Mouse (Mus musculus) lung, embryonic 16.5 days (tissue): Measurements from ENCODE around the gene Fnip2. TPM values are rescaled to one million over a fixed set of nuclear protein-coding genes. Genes with fewer than 3 reads are reported as not detected.

Experiments used
- ATAC-seq: fragments of 200-750 bp; cut with Nextera tagmentation; 2 replicates; pipeline ENCODE4 v1.8.0; 2017; ENCODE audit warnings: low read depth, mild to moderate bottlenecking, moderate library complexity
- H3K27ac ChIP-seq: fragments of 300-500 bp; sonication (generic); 2 replicates; pipeline ENCODE4 v1.5.1; 2014; ENCODE audit warnings: mild to moderate bottlenecking, control low read depth, low read length
- H3K27me3 ChIP-seq: fragments of 300-500 bp; sonication (generic); 2 replicates; pipeline ENCODE4 v1.6.1; 2014; ENCODE audit warnings: low read depth, low read length, mixed read lengths; ENCODE audit not compliant: control insufficient read depth, insufficient read depth
- H3K36me3 ChIP-seq: fragments of 300-500 bp; sonication (generic); 2 replicates; pipeline ENCODE4 v1.6.1; 2014; ENCODE audit warnings: low read length; ENCODE audit not compliant: control insufficient read depth, insufficient read depth
- H3K4me1 ChIP-seq: fragments of 300-500 bp; sonication (generic); replicated peaks from 2 replicates; pipeline ENCODE4 v1.6.1; 2014; ENCODE audit warnings: low read length, mixed read lengths; ENCODE audit not compliant: control insufficient read depth, insufficient read depth
- H3K4me2 ChIP-seq: fragments of 300-500 bp; sonication (generic); 2 replicates; pipeline ENCODE4 v1.6.1; 2014; ENCODE audit warnings: low read depth, low read length, control low read depth
- H3K4me3 ChIP-seq: fragments of 300-500 bp; sonication (generic); 2 replicates; pipeline ENCODE4 v1.5.1; 2014; ENCODE audit warnings: mild to moderate bottlenecking, low read length, control low read depth
- H3K9ac ChIP-seq: fragments of 300-500 bp; sonication (generic); 2 replicates; pipeline ENCODE4 v1.6.1; 2014; ENCODE audit warnings: low read length, control low read depth
- H3K9me3 ChIP-seq: fragments of 300-500 bp; sonication (generic); 2 replicates; pipeline ENCODE4 v1.6.1; 2016; ENCODE audit warnings: low read length; ENCODE audit not compliant: control insufficient read depth
- WGBS: fragments of 180-500 bp; shearing (Covaris S2); extraction: QIAGEN DNeasy Blood & Tissue Kit; methylation state at CpG from one replicate; pipeline ENCODE4 v1.1.7; 2014; 5-methylcytosine and 5-hydroxymethylcytosine counted together
- polyA plus RNA-seq: library from polyadenylated mRNA; unstranded; fragments of >200 nt; fragmentation: Nextera tagmentation; extraction: Ambion mirVana; gene quantifications from 2 replicates; pipeline ENCODE4 v1.2.1, GENCODE M21; 2015

Gene Fnip2
- polyA plus RNA-seq, 1 experiment from 2014 or later, result 3.2 TPM

DNA sequence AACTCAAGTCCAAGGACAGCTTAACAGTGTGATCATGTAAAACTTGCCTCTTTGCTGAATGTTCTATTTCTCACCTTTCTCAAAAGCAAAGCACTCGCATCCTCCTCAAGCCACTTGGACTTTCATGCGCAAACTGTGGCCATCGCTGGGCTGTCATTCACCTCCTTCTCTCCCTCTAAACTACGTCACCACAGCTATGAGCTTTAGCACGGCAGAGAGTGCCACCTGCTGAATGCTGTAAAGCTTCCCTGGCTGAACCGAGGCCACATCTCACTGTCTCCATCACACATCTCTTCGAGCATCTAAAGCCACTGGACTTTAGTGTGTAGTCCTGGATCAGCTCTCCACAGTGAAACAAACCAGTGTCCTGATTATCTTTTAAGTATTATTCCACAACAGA, 72.4 kb downstream of the Fnip2 start:
- no peak for ATAC-seq
- Histone ChIP-seq H3K9me3 (no peaks in the 10 kb centered on the region), H3K36me3 (peaks cover 7% of the 10 kb centered on the region), H3K27ac (no peak overlapping the region), H3K9ac (no peak overlapping the region), H3K4me1 (0 out of 2 replicates have a peak, but pooled peaks cover 3% of the 10 kb centered on the region), H3K4me2 (no peak overlapping the region), H3K4me3 (no peak overlapping the region), H3K27me3 (no peaks in the 10 kb centered on the region)
- 80% methylated on average over 7 of the region's 7 CpGs for WGBS

DNA sequence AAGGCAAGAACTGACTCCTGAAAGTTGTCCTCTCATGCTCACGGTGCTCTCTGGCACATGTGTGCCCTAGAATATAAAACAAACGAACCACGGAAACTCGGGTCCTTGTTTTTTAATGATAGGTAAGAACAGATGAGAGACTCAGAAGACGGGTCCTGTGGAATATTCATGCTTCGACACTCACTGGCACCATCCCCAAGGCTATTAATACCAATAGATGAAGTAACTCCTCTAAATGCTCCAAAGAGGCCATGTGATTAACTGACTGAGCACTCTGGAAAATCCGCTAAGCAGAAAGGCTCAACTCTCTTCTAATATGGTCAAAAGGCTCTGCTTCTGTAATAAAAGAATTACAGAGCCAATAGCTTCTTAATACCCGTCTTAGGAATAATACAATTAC, 73.6 kb downstream of the Fnip2 start:
- no peak overlapping the region for H3K4me2 ChIP-seq
- H3K9ac ChIP-seq, result no peak overlapping the region
- no peak overlapping the region for H3K4me3 ChIP-seq
- H3K9me3 ChIP-seq, result no peaks in the 10 kb centered on the region
- H3K4me1 ChIP-seq, result 0 out of 2 replicates have a peak, but pooled peaks cover 3% of the 10 kb centered on the region
- 83% methylated on average over 8 of the region's 8 CpGs for WGBS
- ATAC-seq, result no peak
- no peak overlapping the region for H3K27ac ChIP-seq
- no peaks in the 10 kb centered on the region for H3K27me3 ChIP-seq
- peaks cover 7% of the 10 kb centered on the region for H3K36me3 ChIP-seq

DNA sequence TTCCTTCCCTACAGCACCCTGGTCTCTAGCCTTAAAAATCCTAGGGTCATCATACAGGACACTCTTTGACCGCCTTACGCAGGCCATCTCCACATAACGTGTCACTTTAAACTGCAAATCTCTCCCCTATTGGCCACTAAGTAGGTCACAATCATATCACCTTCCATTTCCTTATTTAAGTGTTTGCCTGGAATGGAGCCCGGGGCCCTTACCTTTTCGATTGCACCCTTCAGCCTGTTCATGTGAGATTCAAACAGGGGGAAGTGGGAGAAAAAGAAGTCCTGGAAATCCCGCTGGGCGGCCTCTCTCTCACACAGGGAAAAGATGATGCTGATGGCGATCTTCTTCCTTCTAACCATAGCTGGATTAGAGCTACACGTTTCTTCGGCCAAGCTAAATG, 74.5 kb downstream of the Fnip2 start:
- Histone ChIP-seq H3K9ac (no peak overlapping the region), H3K4me2 (no peak overlapping the region), H3K9me3 (no peaks in the 10 kb centered on the region), H3K36me3 (peaks cover 11% of the 10 kb centered on the region), H3K4me1 (0 out of 2 replicates have a peak, but pooled peaks cover 3% of the 10 kb centered on the region), H3K27me3 (no peaks in the 10 kb centered on the region), H3K4me3 (no peak overlapping the region), H3K27ac (0 out of 2 replicates have a peak overlapping the region, but pooled peaks have one; percentile 27)
- WGBS, result 73% methylated on average over 10 of the region's 10 CpGs
- peak; percentile 57; the same call in 1 of the 2 replicates for ATAC-seq

DNA sequence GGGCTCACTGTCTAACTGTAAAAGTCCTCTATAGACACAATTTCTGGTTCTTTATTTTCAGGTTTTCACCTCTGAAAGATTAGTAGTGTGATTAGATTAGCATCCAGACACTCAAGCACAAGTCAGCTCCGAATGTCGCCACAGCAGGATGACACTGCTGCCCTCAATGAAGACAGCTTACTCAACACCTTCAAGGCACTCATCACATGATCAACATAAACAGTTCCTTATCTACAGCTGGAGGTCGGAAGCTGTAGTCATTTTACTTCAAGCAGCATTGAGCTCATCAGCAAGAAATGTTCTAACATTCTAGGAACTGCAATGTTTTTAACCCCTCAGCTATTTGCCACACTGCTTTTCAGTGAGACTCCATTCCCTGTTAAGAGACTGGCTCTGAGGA, 76.0 kb downstream of the Fnip2 start:
- Histone ChIP-seq H3K9me3 (no peaks in the 10 kb centered on the region), H3K36me3 (peaks cover 15% of the 10 kb centered on the region), H3K4me2 (no peak overlapping the region), H3K4me3 (no peak overlapping the region), H3K9ac (no peak overlapping the region), H3K27me3 (no peaks in the 10 kb centered on the region), H3K27ac (no peak overlapping the region), H3K4me1 (0 out of 2 replicates have a peak, but pooled peaks cover 3% of the 10 kb centered on the region)
- no peak for ATAC-seq
- WGBS, result 42% methylated on average over 3 of the region's 3 CpGs

DNA sequence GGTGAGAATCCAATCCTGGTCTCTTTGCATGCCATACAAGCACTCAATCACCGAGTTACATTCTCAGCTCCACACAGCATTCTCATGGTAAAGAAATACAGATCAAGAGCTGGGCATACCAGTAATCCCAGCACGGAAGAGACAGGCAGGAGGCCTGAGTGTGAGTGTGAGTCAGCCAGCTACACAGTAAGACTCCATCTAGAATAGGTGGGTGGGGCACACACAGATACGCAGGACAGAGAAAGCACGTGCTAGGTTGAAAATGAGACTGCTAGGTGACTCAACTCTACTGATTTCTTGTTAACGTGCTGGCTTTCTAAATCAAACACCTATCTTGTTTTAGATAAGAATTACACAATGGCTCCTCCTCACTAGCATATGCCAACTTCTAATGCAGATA, 77.5 kb downstream of the Fnip2 start:
- ATAC-seq, result no peak
- Histone ChIP-seq H3K4me3 (no peak overlapping the region), H3K27ac (no peak overlapping the region), H3K4me2 (no peak overlapping the region), H3K9ac (no peak overlapping the region), H3K36me3 (peaks cover 19% of the 10 kb centered on the region), H3K9me3 (no peaks in the 10 kb centered on the region), H3K4me1 (0 out of 2 replicates have a peak, but pooled peaks cover 3% of the 10 kb centered on the region), H3K27me3 (no peaks in the 10 kb centered on the region)
- WGBS, result 84% methylated on average over 5 of the region's 5 CpGs

DNA sequence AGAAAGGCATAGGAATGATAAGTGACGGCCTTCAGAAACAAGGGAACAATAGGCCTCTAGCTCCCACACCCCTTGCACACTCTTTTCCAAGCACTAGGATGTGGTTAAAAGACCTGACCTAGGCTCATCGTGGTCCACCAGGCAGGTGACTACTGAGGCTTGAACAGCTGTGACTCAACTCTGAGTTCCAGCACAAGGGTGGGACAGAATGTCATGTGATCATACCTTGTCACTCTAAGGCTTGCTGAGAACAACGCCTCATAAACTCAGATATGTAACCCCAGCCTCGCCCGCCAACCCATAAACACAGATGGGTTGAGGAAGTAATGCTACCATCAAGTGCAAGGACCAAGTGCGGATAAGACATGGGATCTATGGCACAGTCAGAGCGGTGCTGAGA, 79.6 kb downstream of the Fnip2 start:
- Histone ChIP-seq H3K4me3 (no peak overlapping the region), H3K4me1 (0 out of 2 replicates have a peak, but pooled peaks cover 3% of the 10 kb centered on the region), H3K27me3 (no peaks in the 10 kb centered on the region), H3K27ac (no peak overlapping the region), H3K9ac (no peak overlapping the region), H3K36me3 (peaks cover 27% of the 10 kb centered on the region), H3K4me2 (no peak overlapping the region), H3K9me3 (no peaks in the 10 kb centered on the region)
- WGBS, result 92% methylated on average over 7 of the region's 7 CpGs
- no peak for ATAC-seq

DNA sequence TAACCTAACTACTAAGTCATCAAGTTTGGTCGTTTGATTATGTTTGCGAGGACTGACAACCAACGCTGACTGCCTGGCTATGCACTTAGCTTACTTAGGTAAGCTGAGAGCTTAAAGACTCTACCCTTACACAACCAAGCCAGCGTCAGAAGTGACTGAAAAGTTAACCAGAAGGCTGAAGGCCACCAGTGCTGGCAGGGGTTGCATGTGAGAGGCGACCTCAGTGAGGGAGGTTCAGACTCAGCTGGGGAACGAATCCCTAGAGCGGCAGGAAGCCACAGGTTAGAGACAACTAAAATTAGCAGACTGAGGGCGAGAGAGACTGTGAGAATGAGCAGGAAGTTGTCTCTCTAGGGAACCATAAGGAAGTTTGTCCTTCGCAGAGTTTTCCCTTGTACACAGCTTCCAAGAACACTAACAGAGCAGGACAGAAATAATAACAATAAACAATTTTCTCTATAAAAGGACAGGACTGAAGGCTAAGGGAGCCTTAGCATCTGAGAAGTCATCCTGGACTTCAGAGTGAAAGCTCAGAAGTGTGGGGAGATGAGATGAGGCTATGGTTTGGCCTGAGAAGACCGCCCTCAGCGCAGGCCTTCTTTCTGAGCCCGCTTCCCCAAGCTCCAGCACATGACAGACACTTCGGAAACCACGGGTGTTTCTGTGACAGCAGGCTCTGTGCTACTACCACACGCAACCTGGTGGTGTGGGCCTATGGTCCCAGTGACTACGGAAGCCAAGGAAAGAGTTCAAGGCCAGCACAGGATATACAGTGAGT, 83.1 kb downstream of the Fnip2 start:
- H3K27me3 ChIP-seq, result no peaks in the 10 kb centered on the region
- no peak overlapping the region for H3K4me3 ChIP-seq
- H3K36me3 ChIP-seq, result peaks cover 27% of the 10 kb centered on the region
- no peak overlapping the region for H3K9ac ChIP-seq
- no peak overlapping the region for H3K27ac ChIP-seq
- no peaks in the 10 kb centered on the region for H3K4me1 ChIP-seq
- peak; percentile 34; the same call in 1 of the 2 replicates for ATAC-seq
- whole genome bisulfite sequencing, result 77% methylated on average over 16 of the region's 16 CpGs
- H3K4me2 ChIP-seq, result no peak overlapping the region
- no peaks in the 10 kb centered on the region for H3K9me3 ChIP-seq

DNA sequence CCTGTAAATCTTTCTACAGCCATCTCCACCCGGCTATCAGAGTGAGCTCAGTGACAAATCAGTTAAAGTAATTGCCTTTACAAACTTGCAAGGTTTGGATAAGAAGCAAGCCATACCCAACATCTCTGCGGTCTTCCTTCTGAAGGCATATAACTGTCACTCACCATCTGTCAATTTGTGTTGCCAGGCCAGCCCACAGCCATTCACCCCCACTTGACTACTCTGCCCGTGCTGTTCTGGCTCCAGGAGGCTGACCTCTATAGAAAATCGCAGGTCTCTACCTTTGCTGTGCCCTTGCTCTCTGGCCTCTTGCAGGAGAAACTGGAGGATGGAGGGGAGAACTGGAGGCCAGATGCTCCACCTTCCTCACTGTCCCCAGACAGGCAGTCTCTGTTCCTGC, 88.7 kb downstream of the Fnip2 start:
- no peak overlapping the region for H3K4me2 ChIP-seq
- H3K9ac ChIP-seq, result no peak overlapping the region
- H3K27me3 ChIP-seq, result no peaks in the 10 kb centered on the region
- no peak for ATAC-seq
- H3K9me3 ChIP-seq, result no peaks in the 10 kb centered on the region
- no peak overlapping the region for H3K27ac ChIP-seq
- H3K4me3 ChIP-seq, result no peak overlapping the region
- whole genome bisulfite sequencing, result 86% methylated on average over 4 of the region's 4 CpGs
- H3K4me1 ChIP-seq, result no peaks in the 10 kb centered on the region
- H3K36me3 ChIP-seq, result peaks cover 19% of the 10 kb centered on the region

DNA sequence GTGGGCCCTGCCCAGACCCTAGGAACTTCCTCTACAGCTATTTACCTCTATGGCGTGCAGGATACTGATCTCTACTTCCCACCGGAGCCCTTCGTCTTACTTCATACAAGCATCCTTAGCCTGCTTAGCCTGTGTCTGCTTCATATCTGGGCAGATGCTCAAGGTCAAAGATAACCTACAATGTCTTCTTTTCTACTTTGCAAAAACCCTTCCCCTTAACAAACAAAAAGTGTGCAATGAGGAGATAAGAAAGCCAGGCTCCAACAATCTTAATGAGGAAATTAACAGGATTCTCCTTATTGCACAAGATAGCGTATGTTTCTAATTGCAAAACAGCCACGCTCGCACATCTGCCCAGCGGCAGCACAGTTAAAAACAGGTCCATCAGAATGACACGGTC, 89.2 kb downstream of the Fnip2 start:
- no peaks in the 10 kb centered on the region for H3K27me3 ChIP-seq
- H3K4me1 ChIP-seq, result no peaks in the 10 kb centered on the region
- no peak for ATAC-seq
- no peak overlapping the region for H3K9ac ChIP-seq
- peaks cover 15% of the 10 kb centered on the region for H3K36me3 ChIP-seq
- no peak overlapping the region for H3K4me3 ChIP-seq
- no peak overlapping the region for H3K4me2 ChIP-seq
- H3K27ac ChIP-seq, result no peak overlapping the region
- 90% methylated on average over 8 of the region's 8 CpGs for WGBS
- H3K9me3 ChIP-seq, result no peaks in the 10 kb centered on the region
